Mouse (Mus musculus): ENCODE results near the gene Zbtb38. TPM values are rescaled to one million over a fixed set of nuclear protein-coding genes. Genes with fewer than 3 reads are reported as not detected.

Zbtb38 gene
- total RNA-seq, 1 experiment, result 16.0 TPM

GRCm38 (mm10) chr9:96638508-96638907 lies 114.1 kb downstream of the Zbtb38 start:
- no peaks in the 10 kb centered on the region for H3K4me1 ChIP-seq (ENCODE audit: control insufficient read depth in 2 of 2, insufficient read depth in 2 of 2, low read length in 2 of 2, poor library complexity in 1 of 2)
- H3K27ac ChIP-seq (ENCODE audit: insufficient read depth, low read depth, low read length, poor library complexity, severe bottlenecking), result no peak overlapping the region
- DNase-seq (ENCODE audit: low read depth, low spot score), result no peak
- no peak overlapping the region for H3K9ac ChIP-seq (ENCODE audit: insufficient read depth, low read depth, low read length, poor library complexity, severe bottlenecking)
- no peak overlapping the region for H3K4me3 ChIP-seq (ENCODE audit: insufficient read depth in 1 of 2, low read depth in 1 of 2, low read length in 2 of 2, poor library complexity in 1 of 2, severe bottlenecking in 1 of 2)
- in situ Hi-C loops (cut with MboI; ENCODE audit: low sequenced_read_pairs in 2 of 2, unreplicated experiment in 2 of 2), result no loop called here
- TF ChIP-seq CHD2 (IDR thresholded peaks at IDR 0.05; ENCODE audit: low read depth, low read length) (no peak), ZNF384 (IDR thresholded peaks at IDR 0.05; ENCODE audit: low read depth, low read length) (no peak), ZC3H11A (IDR thresholded peaks at IDR 0.05; ENCODE audit: borderline replicate concordance, low read depth, low read length) (no peak), MAFK (IDR thresholded peaks at IDR 0.05; ENCODE audit: insufficient read depth, low read depth, low read length) (no peak), HCFC1 (IDR thresholded peaks at IDR 0.05; ENCODE audit: borderline replicate concordance, insufficient read depth, low read length) (no peak)
- no peaks in the 10 kb centered on the region for H3K9me3 ChIP-seq (ENCODE audit: control insufficient read depth, insufficient read depth, low read depth, low read length)
- H3K36me3 ChIP-seq (ENCODE audit: control insufficient read depth, insufficient read depth, low read length, poor library complexity, severe bottlenecking), result no peaks in the 10 kb centered on the region

- in situ Hi-C loops (cut with MboI; ENCODE audit: low sequenced_read_pairs in 2 of 2, unreplicated experiment in 2 of 2), result no loop called here
- H3K4me1 ChIP-seq (ENCODE audit: control insufficient read depth in 2 of 2, insufficient read depth in 2 of 2, low read length in 2 of 2, poor library complexity in 1 of 2), result no peaks in the 10 kb centered on the region
- no peak for DNase-seq (ENCODE audit: low read depth, low spot score)
- no peak overlapping the region for H3K4me3 ChIP-seq (ENCODE audit: insufficient read depth in 1 of 2, low read depth in 1 of 2, low read length in 2 of 2, poor library complexity in 1 of 2, severe bottlenecking in 1 of 2)
- H3K9ac ChIP-seq (ENCODE audit: insufficient read depth, low read depth, low read length, poor library complexity, severe bottlenecking), result no peak overlapping the region
- H3K9me3 ChIP-seq (ENCODE audit: control insufficient read depth, insufficient read depth, low read depth, low read length), result no peaks in the 10 kb centered on the region
- H3K27ac ChIP-seq (ENCODE audit: insufficient read depth, low read depth, low read length, poor library complexity, severe bottlenecking), result no peak overlapping the region
- TF ChIP-seq MAFK (IDR thresholded peaks at IDR 0.05; ENCODE audit: insufficient read depth, low read depth, low read length) (no peak), ZNF384 (IDR thresholded peaks at IDR 0.05; ENCODE audit: low read depth, low read length) (no peak), CHD2 (IDR thresholded peaks at IDR 0.05; ENCODE audit: low read depth, low read length) (no peak), ZC3H11A (IDR thresholded peaks at IDR 0.05; ENCODE audit: borderline replicate concordance, low read depth, low read length) (no peak), HCFC1 (IDR thresholded peaks at IDR 0.05; ENCODE audit: borderline replicate concordance, insufficient read depth, low read length) (no peak)
- H3K36me3 ChIP-seq (ENCODE audit: control insufficient read depth, insufficient read depth, low read length, poor library complexity, severe bottlenecking), result no peaks in the 10 kb centered on the region
Measured at GRCm38 (mm10) chr9:96637157-96637548, 115.5 kb downstream of the Zbtb38 start.

GRCm38 (mm10) chr9:96636423-96637156 lies 116.0 kb downstream of the Zbtb38 start:
- Histone ChIP-seq H3K9ac (ENCODE audit: insufficient read depth, low read depth, low read length, poor library complexity, severe bottlenecking) (no peak overlapping the region), H3K4me3 (ENCODE audit: insufficient read depth in 1 of 2, low read depth in 1 of 2, low read length in 2 of 2, poor library complexity in 1 of 2, severe bottlenecking in 1 of 2) (no peak overlapping the region)
- in situ Hi-C loops (cut with MboI; ENCODE audit: low sequenced_read_pairs in 2 of 2, unreplicated experiment in 2 of 2), result no loop called here

GRCm38 (mm10) chr9:96635899-96636298 lies 116.7 kb downstream of the Zbtb38 start:
- Histone ChIP-seq H3K27ac (ENCODE audit: insufficient read depth, low read depth, low read length, poor library complexity, severe bottlenecking) (no peak overlapping the region), H3K4me1 (ENCODE audit: control insufficient read depth in 2 of 2, insufficient read depth in 2 of 2, low read length in 2 of 2, poor library complexity in 1 of 2) (no peaks in the 10 kb centered on the region), H3K9me3 (ENCODE audit: control insufficient read depth, insufficient read depth, low read depth, low read length) (no peaks in the 10 kb centered on the region), H3K4me3 (ENCODE audit: insufficient read depth in 1 of 2, low read depth in 1 of 2, low read length in 2 of 2, poor library complexity in 1 of 2, severe bottlenecking in 1 of 2) (no peak overlapping the region), H3K9ac (ENCODE audit: insufficient read depth, low read depth, low read length, poor library complexity, severe bottlenecking) (no peak overlapping the region), H3K36me3 (ENCODE audit: control insufficient read depth, insufficient read depth, low read length, poor library complexity, severe bottlenecking) (no peaks in the 10 kb centered on the region)
- no peak for DNase-seq (ENCODE audit: low read depth, low spot score)
- no peak for TF ChIP-seq HCFC1 (IDR thresholded peaks at IDR 0.05; ENCODE audit: borderline replicate concordance, insufficient read depth, low read length)
- in situ Hi-C loops (cut with MboI; ENCODE audit: low sequenced_read_pairs in 2 of 2, unreplicated experiment in 2 of 2), result no loop called here

More at GRCm38 (mm10) chr9:96636423-96637156, 116.0 kb downstream of the Zbtb38 start:
- no peaks in the 10 kb centered on the region for H3K4me1 ChIP-seq (ENCODE audit: control insufficient read depth in 2 of 2, insufficient read depth in 2 of 2, low read length in 2 of 2, poor library complexity in 1 of 2)
- H3K36me3 ChIP-seq (ENCODE audit: control insufficient read depth, insufficient read depth, low read length, poor library complexity, severe bottlenecking), result no peaks in the 10 kb centered on the region
- no peak for TF ChIP-seq CHD2 (IDR thresholded peaks at IDR 0.05; ENCODE audit: low read depth, low read length)
- TF ChIP-seq HCFC1 (IDR thresholded peaks at IDR 0.05; ENCODE audit: borderline replicate concordance, insufficient read depth, low read length), result no peak
- TF ChIP-seq MAFK (IDR thresholded peaks at IDR 0.05; ENCODE audit: insufficient read depth, low read depth, low read length), result no peak
- no peak for TF ChIP-seq ZNF384 (IDR thresholded peaks at IDR 0.05; ENCODE audit: low read depth, low read length)
- TF ChIP-seq ZC3H11A (IDR thresholded peaks at IDR 0.05; ENCODE audit: borderline replicate concordance, low read depth, low read length), result no peak
- DNase-seq (ENCODE audit: low read depth, low spot score), result no peak
- H3K9me3 ChIP-seq (ENCODE audit: control insufficient read depth, insufficient read depth, low read depth, low read length), result no peaks in the 10 kb centered on the region
- no peak overlapping the region for H3K27ac ChIP-seq (ENCODE audit: insufficient read depth, low read depth, low read length, poor library complexity, severe bottlenecking)

- Histone ChIP-seq H3K27ac (ENCODE audit: insufficient read depth, low read depth, low read length, poor library complexity, severe bottlenecking) (no peak overlapping the region), H3K4me1 (ENCODE audit: control insufficient read depth in 2 of 2, insufficient read depth in 2 of 2, low read length in 2 of 2, poor library complexity in 1 of 2) (peaks cover 0 to under 1% of the 10 kb centered on the region in 2 experiments; a peak in 1 of 4 replicates), H3K9ac (ENCODE audit: insufficient read depth, low read depth, low read length, poor library complexity, severe bottlenecking) (no peak overlapping the region), H3K4me3 (ENCODE audit: insufficient read depth in 1 of 2, low read depth in 1 of 2, low read length in 2 of 2, poor library complexity in 1 of 2, severe bottlenecking in 1 of 2) (no peak overlapping the region), H3K36me3 (ENCODE audit: control insufficient read depth, insufficient read depth, low read length, poor library complexity, severe bottlenecking) (no peaks in the 10 kb centered on the region), H3K9me3 (ENCODE audit: control insufficient read depth, insufficient read depth, low read depth, low read length) (no peaks in the 10 kb centered on the region)
- DNase-seq (ENCODE audit: low read depth, low spot score), result no peak
- in situ Hi-C loops (cut with MboI; ENCODE audit: low sequenced_read_pairs in 2 of 2, unreplicated experiment in 2 of 2), result no loop called here
- no peak for TF ChIP-seq MAFK (IDR thresholded peaks at IDR 0.05; ENCODE audit: insufficient read depth, low read depth, low read length)
- TF ChIP-seq HCFC1 (IDR thresholded peaks at IDR 0.05; ENCODE audit: borderline replicate concordance, insufficient read depth, low read length), result no peak
- TF ChIP-seq ZNF384 (IDR thresholded peaks at IDR 0.05; ENCODE audit: low read depth, low read length), result no peak
- TF ChIP-seq CHD2 (IDR thresholded peaks at IDR 0.05; ENCODE audit: low read depth, low read length), result no peak
- TF ChIP-seq ZC3H11A (IDR thresholded peaks at IDR 0.05; ENCODE audit: borderline replicate concordance, low read depth, low read length), result no peak
Measured at GRCm38 (mm10) chr9:96635176-96635575, 117.5 kb downstream of the Zbtb38 start.
